Mouse (Mus musculus): Measurements from ENCODE around the gene Rhob. TPM values are rescaled to one million over a fixed set of nuclear protein-coding genes. Genes with fewer than 3 reads are reported as not detected.

The Rhob gene
- 1 to 10 TPM in 2 of 3 experiments, under 1 TPM in 1; 0.15 to 2.8 (median 1.7) TPM for polyA plus RNA-seq (2017; shearing (Covaris generic))

DNA sequence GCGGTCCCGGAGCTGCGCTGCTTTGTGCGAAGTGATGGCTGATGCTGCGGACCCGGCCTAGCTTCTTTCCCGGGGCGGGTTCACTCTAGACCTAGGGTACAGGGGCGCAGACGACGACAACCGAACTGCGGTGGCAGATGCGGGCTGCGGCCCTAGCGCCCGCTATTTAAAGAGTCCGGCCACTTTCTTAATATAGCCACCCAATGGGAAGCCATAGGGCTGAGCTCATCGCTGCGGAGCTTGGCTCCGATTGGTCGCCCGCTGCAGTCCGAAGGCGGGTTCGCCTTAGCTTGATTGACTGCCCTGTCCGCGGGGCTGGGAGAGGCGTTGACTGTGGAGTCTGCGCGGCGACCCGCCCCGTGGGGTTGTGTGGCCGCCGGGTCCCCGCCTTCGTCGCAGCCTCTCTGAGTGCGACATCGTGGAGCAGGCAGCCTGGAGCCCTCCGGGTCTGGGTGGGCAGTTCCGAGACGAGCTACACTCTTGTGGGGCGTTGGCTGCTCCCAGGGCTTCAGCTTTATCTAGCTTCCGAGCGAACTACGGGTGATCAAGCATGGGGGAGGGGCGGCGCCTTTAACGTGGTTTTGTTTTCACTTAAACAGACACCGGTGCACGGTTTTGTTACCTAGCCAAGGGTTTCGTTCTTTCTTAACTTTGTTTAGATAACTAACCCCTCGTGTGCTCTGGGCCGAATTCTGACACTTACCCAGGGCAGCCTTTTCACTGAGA, at the start of gene Rhob:
Rhob (minus strand) TSS at position 139 of the 726 bp plus-strand sequence.
- ATAC-seq = peak; percentile 82

DNA sequence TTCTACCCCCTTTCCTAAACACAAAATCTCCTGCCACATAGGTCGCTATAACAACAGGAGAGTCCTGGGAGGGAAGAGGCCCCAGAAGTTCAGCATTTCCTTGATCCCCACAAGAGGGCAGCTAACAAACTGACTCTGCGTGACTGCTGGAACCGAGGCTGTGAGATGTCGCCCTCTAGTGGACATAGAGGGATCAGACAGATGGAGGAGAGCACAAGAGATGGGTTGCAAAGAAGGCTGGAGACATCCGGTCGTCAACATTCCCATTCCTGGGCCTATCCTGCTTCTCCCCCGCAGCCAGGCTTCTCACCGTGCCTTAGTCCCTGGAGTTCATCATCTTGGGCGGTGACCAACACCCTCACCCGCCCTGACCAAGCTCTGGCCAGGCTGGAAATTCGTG, 47.5 kb upstream of the Rhob start:
- peak; percentile 95 for ATAC-seq

DNA sequence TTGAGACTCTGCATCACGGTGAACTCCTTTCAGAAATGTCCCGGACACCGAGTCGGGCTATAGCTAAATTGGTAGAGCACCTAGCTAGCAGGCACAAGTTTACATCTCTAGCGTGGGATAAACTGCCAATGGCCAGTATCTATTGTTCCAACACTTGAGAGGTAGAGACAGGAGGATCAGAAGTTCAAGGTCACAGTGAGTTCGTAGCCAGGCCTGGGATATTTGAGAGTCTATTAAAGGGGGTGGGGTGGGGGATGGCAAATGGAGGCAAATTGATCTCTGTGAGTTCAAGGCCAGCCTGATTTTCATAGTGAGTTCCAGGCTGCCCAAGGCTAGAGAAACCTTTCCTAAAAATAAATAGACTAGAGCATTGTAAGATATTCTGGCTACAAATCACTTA, 47.0 kb upstream of the Rhob start:
- no peak for ATAC-seq

DNA sequence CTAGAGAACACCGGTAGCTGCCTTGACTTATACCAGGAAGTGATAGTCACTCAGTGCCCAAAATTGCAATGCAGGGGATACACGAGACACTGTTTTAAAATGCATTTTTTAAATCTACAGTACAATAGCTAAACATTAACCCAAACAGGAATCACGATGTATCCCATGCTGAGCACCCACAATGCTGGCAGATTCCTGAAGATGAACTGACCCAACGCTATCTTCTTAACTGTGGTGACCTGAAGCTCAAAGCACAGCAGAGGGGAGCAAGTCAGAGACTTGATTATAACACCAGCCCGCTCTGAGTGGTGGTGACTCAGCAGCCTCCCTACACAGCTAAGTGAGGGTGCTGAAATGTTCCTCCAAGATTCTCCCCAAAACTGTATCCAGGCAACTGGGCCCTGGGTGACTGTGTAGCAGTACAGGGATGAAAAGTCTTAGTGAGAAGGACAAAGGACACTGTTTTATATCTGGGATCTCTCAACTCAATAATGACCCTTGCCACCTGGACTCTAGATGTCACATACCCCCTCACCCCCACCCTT, 45.3 kb upstream of the Rhob start:
- no peak for ATAC-seq

DNA sequence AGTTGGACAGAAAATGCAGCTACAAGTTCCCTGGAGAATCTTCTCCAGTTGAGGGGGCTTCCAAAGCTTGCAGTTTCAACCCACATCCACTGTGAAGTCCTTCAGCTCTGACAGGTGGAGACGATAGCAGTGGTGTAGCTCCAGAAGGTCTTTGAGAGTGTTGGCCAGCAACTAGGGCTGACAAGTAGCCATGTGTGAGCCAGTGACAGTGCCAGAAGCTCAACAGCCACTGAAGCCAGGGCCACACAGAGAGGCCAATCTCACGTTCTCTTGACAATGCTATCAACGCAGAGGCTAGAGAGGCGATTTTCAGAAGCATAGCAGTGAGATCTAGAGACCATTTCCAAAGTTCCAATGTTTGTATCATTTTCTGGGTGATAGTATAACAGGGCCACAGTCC, 42.6 kb upstream of the Rhob start:
- no peak for ATAC-seq

DNA sequence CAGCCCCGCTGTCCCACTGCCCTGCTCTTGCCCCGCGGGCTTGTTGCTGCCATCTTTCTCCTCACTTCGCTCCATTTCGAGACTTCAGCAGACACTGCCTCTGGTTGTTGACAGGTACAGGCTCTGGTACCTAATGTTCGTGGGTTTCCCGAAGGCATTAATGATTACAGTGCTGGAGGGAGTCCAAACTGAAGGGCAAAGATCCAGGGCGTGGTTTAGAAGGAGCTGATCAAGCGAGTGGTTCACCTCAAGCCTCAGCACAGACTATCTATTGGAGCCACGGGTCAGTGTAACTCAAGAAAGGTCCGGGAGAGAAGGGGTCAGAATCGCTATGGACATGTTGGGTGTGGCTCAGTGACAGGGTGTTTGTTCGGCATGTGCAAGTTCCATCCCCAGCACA, 39.7 kb upstream of the Rhob start:
- ATAC-seq = no peak

DNA sequence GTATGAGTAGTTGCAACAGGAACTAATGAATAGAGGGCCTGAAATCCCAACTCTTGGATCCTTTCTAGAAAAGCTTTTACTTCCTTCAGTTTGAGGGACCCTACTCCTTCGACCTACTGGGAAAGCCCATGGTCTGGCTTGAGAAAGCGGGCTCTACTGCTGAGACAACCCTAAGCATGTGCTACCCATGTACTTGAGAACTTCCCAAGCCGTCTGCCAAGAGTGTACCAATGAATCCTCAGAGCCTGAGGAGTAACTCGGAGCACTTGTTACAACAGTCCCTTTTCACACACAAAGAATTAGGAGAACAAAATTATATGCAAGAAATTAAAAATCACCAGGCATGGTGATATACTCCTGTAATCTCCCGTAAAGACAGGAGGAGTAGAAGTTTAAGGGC, 37.5 kb upstream of the Rhob start:
- no peak for ATAC-seq

DNA sequence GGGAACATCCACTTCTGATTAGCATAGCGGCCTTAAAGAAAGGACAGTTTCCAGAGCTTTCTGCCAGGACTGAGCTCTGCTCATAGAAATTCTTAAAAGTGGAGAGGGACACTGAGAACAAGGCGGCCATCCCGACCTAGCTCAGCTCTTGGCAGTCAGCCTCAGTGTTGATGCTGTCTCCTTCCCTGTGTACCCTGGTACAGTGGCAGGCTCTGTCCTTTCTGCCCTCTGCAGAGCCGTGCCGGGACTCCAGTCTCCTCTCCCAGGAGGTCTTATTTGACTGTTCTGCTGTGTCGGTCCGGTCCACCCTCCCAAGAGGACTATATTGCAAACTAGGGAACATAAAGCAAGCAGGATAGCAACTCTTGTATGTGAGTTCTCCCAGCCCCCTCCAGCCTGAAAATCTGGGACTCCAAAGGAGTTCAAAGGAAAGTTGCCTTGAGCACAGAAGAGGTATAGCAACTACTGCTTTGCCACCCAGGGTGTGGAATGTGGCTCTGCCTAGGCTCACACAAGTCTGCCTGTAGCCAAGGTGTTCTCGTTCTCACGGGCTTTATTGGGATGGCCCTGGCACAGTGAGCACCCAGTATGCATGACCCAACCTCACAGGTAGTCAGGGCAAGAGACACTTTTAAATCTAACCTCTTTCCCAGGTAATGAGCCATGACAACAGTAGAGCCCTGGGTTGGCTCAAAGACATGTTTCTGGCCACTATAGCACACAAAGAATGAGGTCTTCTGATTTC, 36.6 kb upstream of the Rhob start:
- no peak for ATAC-seq

DNA sequence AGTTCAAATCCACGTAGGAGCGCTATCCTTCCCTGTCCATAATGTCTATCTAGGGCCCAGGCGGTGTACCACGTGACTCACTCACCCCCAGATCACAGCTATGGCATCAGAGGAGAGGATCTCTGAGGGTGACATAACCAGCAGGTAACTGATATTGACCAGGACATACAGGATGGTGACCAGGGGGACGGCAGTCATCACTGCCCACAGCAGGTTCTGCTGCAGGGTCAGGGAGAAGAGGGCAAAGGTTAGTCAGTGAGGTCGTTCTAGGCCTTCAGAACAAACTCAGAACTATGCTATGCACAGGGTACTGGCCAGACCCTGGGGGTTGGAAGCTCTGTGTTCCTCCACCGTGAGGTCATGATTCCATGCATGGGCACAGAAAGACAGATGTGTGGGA, 35.8 kb upstream of the Rhob start:
- ATAC-seq = no peak

DNA sequence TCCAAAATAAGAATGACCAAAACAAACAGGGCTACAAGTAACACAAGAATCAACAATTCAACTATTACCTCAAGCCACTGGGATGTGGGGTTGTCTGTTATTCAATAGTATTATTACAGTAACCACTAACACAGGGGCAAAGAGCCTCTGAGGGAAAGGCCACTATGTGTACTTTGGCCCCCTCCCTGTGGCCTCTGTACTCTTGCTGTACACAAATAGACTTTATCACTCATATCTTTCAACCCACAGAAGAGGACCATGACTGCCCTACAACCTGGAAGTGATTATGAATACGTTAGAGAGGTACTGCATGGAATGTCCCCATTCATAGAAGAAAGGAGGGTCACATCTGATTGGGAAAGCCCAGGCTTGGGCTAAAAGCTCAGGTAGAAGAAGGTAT, 35.1 kb upstream of the Rhob start:
- no peak for ATAC-seq

DNA sequence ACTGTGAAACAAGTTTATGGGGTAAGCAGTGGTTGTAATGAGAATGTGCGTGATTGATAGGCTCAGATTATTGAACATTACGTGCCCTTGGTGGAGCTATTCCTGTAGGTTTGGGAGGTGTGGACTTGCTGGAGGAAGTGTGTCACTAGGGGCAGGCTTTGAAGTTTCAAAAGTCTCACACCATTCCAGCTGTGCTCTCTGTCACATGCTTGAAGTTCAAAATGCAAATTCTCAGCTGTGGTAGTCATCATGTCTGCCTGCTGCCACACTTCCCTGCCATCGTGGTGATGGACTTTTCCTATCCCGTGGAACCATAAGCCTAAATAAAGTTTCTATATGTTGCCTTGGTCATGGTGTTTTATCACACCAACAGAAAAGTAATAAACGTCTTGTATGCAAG, 28.0 kb upstream of the Rhob start:
- ATAC-seq = no peak

DNA sequence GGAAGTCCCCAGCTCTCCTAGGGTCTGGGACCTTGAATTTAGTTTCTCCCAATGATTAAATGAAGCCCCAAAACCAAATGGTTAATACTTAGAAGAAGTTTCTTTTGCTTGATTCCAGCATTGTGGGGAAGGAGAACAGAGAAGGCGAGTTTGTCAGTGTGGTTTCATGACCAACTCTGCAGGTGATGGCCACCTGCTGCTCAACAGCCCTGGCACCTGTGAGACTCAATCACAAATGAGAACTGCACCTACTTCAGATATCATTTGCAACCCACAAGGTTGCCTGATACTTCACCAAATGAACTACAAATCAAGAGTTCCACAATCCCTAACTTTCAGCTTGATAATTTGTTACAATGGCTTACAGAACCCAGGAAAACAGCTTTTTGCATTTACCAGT, 27.4 kb upstream of the Rhob start:
- ATAC-seq = no peak

DNA sequence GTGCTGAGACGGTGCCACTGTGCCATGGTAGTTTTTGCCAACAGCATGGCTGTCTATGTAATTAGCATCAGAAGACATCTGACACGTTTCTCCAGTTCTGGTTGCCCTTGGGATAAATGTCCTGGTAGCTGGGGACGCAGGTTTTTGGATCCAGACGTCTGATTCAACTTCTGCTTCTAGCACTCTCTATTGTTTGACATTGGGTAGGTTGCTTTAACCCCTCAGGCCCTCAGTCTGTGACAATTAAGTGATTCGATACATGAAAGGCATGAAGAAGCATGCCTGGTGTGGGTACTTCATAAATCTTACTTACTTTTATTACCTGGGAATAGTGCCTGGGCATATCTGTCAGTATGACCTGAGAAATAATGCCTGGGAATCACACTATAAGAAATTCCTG, 24.3 kb upstream of the Rhob start:
- no peak for ATAC-seq

DNA sequence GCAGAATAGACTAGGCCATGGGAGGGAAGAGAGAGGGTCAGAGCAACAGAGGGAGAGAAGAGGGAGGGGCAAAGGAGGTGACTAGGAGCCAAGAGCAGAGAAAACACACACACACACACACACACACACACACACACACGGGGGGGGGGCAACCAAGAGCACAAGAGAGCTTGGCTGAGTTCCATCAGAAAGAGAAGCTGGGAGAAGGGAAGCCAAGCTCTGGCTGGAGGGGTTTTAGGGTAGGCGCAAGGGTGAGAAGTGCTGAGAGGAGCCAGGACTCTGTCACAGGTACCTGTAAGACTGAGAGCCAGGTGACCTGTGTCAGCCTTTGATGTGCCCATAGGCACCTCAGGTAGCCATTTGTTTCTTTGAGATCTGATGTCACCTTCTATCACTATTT, 22.9 kb upstream of the Rhob start:
- no peak for ATAC-seq

DNA sequence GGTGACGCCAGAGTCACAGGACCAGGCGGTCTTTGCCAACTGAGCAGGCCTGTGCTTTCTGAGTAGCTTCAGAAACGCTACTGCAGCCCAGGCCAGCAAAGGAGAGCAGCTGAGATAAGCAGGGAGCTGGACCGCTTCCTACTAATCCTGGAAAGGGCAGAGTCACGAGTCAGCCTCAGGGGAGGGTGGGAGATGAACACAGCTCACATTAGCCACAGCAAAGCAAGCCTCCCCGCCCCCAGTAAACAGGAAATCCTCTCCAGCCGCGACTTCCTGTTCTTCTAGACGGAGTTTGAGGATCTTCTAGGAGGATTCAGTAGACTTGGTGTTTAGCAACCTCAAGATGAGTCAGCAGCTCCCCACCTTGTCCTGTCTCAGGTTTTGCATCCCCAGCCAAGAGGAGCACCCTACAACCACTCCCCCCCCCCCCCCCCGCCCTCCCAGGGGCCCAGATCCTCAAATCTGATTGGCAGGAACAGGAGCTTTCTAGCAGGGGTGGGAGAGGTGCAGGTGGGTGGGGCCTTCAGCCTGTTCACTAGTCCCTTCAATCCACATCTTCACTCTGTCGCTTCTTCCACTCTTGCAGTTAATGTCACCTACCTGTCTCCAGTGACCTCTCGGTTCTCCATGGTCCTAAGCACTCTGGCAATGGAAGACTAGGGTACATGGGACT, 21.7 kb upstream of the Rhob start:
- ATAC-seq = peak; percentile 96

DNA sequence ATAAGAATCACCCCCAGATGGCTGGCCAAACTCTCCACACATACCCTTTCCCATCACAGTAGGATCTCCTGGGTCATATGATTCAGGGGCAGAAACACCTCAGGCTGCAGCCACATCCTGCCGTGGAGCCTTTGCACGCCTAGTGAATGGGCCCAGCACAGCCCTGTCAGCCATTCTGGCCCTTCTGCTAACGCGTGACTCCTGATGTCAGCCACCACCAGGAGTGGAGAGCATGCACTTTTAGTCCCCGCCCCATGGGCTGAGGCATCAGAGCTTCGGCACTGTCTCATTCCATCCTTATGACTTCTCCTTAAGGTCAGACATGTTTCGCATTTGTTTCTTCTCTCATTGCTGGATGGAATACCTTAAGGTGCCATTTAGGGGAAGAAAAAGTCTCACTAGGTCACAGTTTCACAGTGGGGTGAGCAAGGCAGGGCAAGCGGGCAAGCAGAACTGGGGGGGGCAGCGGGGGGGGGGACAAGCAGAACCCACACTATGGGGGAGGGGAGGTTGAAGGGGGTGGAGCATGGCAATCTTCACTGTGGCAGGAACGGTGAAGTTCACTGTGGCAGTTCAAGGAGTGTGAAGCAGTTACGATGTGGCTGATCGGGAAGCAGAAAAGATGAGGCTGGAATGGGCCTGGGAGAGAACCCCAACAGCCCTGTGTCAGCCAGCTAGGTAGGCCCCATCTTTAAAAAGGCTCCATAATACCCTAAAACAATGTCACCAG, 19.8 kb upstream of the Rhob start:
- ATAC-seq = no peak

DNA sequence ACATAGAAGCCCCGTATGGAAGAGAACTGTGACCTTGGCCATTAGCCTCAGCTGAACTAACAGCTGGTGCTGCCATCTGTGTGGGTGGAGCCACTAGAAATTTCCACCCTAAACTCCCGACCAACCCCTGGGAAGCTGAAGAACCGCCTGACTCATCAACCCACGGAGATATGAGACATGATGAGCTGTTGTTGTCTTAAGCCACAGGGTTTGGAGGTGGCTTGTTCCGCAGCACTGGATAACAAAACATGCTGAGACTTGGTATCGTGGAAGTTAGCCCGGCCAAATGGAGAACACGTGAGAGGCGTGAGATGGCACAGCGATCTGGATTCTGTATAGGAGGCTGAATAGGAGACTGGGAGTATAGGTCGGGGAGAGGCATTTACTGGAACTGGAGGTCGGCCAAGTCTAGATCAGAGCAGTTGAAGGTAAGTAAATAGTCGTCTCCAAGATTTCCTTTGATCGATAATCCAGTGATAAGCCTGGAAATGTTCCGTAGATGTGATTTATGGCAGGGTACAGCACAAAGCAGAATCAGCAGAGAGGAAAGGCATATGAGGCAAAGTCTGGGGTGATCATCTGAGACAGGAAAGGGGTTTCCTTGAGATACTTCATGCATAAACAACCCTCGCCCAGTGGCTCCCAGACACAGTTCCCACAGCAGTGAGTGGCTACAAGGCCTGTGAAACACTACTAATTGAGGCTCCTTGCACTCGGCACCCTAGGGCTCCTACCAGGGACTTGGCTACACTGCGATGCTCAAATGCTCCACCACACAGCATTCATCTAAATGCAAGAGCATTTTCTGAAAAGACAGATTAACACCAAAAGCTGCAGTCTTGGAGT, 11.5 kb upstream of the Rhob start:
- ATAC-seq = no peak

DNA sequence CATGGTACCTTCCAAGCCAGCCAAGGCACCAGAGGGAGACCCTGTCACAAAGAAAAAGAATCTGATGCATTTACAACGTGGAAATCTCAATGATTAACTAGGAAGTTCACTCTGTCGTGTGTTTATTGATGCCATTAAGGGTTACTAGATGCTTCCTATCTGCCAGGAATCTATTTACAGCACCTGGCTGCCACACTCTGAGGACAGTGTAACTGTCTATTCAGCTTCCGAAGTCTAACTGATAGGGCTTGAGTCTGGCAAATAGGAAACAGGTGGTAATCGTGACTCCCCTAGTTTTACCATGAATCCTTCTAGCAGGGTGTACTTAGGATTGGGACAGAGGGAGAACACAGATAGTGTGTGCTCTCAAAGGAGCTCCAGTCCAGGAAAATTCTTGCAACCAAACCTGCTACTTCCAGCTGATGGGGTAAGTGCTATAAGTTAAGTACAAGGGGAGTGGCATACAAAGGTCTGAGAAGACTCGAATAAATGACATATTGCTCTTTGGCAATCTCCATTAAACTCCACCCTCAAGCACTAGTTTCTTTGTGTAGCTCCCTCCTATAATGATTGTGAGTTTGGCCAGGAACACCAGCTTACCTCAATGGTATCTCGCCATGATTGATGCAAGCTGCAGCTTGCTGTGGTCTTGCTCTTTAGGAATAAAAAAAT, 10.6 kb upstream of the Rhob start:
- ATAC-seq = no peak

DNA sequence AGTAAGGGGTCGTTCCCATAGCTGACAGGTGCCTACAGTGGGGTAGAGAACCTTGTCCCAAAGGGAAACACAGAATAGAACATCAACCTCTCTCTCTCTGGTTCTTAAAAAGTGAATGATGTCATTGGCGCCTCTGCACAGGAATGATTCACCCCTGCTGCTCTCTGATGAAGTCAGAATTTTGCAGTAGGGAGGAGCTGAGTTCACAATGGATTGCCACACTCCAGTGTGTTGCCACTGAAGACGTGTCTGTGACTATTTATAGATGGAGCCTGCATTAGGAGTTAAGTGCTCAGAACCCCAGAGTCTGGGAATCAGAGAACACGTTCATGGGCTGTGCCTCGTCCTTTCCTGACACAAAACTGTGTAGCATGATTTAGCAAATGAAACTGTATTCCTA, 9.9 kb upstream of the Rhob start:
- no peak for ATAC-seq

DNA sequence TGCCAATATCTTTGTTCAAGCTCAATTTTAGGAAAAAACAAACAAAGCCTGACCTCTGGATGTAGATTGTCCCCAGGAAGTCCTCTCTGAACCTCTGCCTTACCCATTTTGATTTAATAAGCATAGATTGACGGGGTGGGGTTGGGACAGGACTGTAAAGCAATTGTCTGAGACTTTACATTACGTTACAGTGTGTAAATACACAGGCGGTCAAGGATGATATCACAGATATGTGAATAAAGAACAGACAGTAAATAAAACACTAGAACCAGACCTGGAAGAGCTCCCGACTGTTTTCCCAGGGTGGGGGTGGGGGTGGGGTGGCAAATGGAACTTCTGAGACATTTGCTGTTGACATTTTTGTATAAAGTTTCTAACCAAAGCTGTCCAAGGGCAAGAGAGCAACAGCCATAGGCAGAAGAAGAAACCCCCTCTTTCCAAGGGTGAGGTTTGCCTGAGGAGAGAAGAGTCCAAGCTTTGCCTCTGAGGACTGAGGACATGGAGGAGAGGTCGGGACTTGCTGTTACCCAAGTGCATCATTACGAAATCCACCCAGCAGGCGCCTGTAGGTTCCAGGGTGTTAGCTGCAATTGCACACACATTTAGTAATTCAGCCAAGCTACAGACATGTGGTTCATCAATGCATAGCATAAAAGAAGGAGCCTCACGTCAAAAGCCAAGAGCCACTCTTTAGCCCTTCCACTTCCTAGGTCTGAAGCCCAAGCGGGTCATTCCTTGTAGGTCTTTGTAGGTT, 7.3 kb upstream of the Rhob start:
- ATAC-seq = no peak

DNA sequence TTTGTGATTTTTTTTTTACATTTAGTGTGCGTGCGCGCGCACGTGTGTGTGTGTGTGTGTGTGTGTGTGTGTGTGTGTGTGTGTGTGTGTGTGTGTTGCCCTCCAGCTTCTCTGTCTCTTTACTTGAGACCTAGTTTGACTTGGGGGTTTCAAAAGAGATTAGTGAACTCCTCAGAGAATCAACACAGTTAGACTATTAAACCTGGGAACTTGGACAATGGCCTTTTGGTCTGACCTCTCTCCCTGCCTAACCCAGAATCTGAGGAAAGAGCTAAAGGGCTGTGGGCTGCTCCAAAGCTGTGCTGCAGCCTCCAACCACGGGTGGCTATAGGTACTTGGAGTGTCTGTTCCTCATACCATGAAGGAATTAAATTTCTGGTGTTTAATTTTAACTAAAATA, 4.3 kb upstream of the Rhob start:
- ATAC-seq = no peak

Measured in inflammation-experienced regulatory T-cells, adult 6 months (primary cell).